9 mouse cellular contexts compared by ENCODE assay signal in genomic region chr2:10701459-10701858, GRCm38 (mm10).
DNase-seq lines count a peak whose midpoint lies in the region; ATAC-seq and TF ChIP-seq lines count a peak whose summit lies in the region.
"Had no signal": no experiment of that assay in that cellular context is flagged by ENCODE, and none has a peak within 500 bp of the region (broad histone marks: within the 10 kb centered on the region; RNA-seq: fewer than 3 reads in every experiment).

No protein-coding gene starts in this region.

- TF ChIP-seq CTCF in brain, embryonic 14.5 days (IDR thresholded peaks at IDR 0.05; ENCODE audit: borderline replicate concordance, extremely low read depth, insufficient read depth, insufficient read length): 0 out of 2 replicates have a peak, but pooled peaks have one; percentile 15

- ATAC-seq in CD4-positive, CD25-positive, alpha-beta regulatory T cell, adult 4 months: no peak
- no peak for ATAC-seq in erythroblast, adult 5-6 weeks (replicated peaks; ENCODE audit: low FRiP score, poor library complexity, severe bottlenecking)
- ATAC-seq: Patski had no signal

- intact Hi-C loops in left cerebral cortex, postnatal 14 days (cut with DNase I): no loop called here

- DNase-seq in kidney, postnatal 10 days: peak; percentile 17
- DNase-seq in kidney, adult 8-10 months: no peak
- peak; percentile 27 for DNase-seq in R1 (ENCODE audit: low read depth, low spot score)
- DNase-seq in brain, embryonic 14.5 days (ENCODE audit: low read depth): peak; percentile 3
- peak; percentile 25 to 30 for DNase-seq in left cerebral cortex, postnatal 14 days (ENCODE audit: low spot score in 2 of 2)
- DNase-seq in gastrocnemius, adult 8-10 months (ENCODE audit: low spot score in 2 of 2): no peak

- no peak for TF ChIP-seq POLR2A in brain, embryonic 14.5 days (IDR thresholded peaks at IDR 0.05; ENCODE audit: borderline replicate concordance, extremely low read depth, insufficient read depth, insufficient read length, poor library complexity, severe bottlenecking)

Comparison
In these comparisons a context has a peak if more than half of its experiments do, and no peak if none do; other contexts are left out.
1. DNase-seq: peak in kidney, postnatal 10 days (single experiment), R1 (single experiment), brain, embryonic 14.5 days (single experiment) and left cerebral cortex, postnatal 14 days (2 of 2); none in kidney, adult 8-10 months (0 of 2) and gastrocnemius, adult 8-10 months (0 of 2).